Mouse (Mus musculus) activated CD4-positive, CD25-positive, alpha-beta regulatory T cell, adult 4 months (primary cell): ENCODE measurements at regions not wholly inside any gene's neighbourhood (a gene's known extent, or its start where the extent isn't known, plus 50 kb on each side); places are given as distances from the start of the nearest gene placed in this dataset.

Source experiments
- ATAC-seq: one replicate; pipeline ENCODE4 v1.8.0; 2017

DNA sequence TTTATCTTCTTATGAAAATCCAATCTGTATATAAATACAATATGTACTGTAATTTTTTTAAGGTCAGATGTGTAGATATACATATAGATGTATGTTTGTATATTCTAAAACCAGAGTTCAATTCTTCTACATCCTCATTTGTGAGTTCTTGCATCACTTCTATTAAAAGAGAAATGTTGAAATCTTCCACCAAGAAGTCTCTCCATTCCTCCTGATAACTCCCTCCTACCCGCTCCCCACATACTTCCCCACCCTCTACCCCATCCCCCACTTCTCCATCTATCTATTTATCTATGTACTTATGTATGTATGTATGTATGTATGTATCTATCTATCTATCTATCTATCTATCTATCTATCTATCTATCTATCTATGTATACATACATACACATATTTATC, 285.3 kb downstream of the Lmo4 start:
- no peak for ATAC-seq

DNA sequence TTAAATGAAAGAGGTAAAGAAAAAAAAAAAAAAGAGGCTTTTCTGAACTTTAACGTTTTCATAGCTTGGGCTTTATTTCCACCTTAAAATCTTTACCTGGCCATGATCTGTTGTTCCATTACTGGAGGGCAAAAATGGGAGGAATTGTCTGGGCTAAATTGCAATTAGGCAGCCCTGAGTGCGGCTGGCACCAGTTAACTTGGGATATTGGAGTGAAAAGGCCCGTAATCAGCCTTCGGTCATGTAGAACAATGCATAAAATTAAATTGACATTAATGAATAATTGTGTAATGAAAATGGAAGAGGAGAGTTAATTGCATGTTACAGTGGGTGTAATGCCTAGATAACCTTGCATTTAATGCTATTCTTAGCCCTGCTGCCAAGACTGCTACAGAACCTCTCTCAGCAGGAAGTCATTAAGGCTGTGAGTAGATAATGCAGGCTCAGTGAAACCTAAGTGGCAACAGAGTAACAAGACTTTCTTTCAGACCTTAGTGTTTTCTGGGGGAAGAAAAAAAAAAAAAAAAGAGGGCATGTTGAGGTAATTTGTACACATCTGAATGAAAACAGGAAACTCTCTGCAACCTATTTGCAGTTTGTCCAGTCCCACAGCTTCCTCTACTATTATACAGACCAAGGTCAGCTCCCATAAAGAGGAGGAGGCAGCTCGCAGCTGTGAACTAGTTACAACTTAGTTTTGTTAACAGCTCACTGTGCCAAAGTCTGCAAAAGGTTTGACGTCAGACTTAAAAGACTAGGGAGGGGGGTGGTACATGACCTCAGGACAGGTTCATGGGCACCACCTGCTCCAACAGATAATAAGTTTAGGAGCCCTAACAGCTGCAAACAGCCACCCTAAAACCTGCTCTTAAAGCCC, 290.4 kb downstream of the Lmo4 start:
- ATAC-seq: no peak

DNA sequence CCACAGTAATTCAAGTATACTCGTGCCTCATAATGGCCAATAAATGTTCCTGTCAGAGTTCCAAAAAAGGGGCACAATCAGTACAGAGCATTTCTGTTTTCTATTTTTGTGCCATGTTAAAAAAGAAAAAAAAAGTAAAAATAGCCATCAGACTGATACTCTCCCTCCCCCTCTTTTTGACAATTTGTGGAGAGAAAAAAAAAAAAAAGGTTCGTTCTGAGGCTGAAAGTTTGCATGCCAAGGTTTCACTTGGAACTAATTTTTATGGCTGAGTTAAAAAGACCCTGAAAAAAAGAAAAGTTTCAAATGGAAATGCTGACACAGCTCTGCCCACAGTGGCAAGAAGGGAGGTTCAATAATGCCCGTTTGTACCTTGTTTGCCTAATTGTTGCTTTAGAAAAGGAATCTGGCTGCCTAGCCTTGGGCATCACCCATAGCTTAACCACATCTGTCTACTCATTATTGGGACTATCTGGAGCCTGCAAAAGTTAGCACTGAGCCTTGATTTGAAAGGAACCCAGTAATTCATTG, 291.9 kb downstream of the Lmo4 start:
- no peak for ATAC-seq

DNA sequence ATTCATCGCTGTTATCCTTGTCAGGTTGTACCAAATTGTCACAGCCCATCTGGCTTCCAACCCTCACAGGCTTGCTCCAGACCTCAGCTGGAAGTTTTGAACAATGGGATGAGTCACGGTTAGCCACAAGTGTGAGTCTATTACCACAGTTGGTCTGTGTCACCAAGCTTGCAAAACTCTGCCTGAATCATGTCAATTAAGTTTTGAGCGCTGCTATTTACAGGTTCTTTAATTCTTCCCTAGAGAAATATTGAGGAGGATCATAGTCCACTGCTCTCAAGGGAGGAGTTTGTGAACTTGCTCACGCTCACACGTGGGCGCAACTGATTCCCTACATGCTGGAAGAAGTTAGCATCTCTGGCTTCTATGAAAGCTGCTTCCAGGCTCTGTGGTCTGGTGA, 292.6 kb downstream of the Lmo4 start:
- no peak for ATAC-seq

DNA sequence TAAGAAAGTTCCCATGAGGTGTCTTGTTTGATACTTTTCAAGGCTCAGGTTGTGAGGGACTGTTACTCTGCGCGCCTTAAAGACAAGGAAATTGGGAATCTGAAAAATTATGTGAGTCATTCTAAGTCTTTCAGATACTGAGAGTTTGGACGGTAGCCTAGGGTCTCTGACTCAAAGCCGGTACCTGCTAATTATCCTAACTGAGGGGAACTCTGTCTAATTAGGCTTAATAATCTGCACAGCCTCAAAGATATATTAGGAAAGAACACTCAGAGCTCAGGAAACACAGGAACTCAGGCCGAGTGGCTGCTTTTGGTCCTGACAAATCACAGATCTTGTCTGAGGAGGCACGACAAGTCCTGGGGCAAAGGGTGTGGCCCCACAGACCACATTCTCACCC, 295.7 kb downstream of the Lmo4 start:
- ATAC-seq: no peak

DNA sequence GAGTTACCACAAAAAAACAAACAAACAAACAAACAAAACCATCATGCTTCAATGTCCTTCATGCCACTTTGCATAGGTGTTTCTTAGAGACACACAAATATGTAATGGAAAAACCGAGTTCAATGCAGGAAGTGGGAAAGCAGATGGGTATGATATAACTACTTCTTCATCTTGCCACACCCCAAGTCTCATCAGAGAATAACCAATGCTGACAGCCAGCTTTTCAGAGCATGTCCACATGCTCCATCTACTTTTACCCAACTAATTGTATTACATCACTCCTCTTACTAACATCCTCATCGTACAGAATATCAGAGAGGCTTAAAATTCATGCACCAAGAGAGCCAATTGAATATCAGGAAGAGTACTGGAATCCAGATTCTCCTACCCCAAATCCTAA, 301.6 kb downstream of the Lmo4 start:
- no peak for ATAC-seq

DNA sequence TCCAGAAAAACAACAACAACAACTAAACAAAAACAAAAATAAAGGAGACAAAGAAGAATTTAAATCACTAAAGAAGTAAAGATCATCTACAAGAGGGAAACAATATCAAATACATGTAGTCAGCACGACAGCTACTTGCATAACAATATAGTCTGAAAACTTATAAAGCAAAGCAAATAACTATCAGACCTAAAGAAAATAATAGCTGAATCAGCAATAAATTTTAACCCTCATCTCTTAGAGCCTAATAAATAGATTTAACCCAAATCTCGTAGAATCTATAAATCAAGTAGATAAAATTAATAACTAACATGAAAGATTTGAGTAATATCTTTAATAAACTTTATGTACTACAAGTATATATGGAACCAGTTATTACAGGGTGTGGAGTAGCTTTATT, 324.2 kb downstream of the Lmo4 start:
- ATAC-seq: no peak

DNA sequence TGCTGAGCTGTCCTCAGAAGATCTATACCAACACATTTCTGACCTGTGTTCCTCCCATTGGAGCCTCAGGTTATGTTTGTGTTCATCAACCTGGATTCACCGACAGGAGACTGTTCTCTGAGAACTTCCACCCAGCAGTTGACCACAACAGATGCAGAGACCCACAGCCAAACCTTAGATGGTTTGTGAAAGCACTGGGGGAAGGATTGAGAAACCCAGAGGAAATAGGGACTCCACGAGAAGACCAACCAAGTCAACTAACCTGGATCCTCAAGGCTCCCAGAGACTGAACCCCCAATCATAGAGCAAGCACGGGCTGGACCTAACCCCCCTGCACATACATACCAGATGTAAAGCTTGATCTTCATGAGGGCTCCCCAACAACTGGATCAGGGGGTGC, 331.1 kb downstream of the Lmo4 start:
- ATAC-seq: no peak

DNA sequence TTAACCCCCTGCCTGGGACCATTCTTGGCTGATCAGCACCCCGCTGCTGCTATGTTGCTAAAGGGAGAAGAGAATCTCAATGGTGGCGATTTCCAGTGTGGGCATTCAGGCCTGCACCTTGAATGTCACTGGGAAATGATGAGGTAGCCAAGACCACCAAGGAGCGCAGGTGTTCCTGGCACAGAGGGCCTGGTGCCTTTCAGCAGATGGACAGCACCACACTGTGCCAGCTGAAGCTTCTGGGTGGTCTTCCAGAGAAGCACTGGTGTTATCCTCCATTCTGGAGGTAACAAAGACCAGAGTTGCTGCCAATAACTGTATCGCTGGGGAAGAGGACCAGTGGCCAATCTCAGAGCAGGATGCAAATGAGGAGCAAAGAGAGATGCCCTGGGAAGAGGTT, 338.5 kb downstream of the Lmo4 start:
- ATAC-seq: no peak

DNA sequence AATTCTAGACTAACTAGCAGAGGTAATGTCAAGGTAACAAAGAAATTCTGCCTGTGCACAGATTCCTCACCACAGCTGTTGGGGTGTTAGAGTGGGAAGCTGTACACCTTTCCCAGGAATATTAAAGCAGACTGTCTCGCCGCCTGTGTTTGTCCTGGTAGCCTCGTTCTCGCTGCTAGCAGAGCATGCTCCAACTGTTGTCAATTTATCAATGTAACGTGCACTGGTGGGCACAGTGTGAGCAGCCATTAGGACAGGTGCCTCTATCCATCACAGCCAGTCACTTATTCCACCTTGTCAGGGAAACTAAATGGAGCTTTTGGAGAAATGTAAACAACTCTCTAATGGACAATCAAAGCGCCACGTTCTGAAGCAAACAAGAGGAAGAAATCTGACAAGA, 339.4 kb downstream of the Lmo4 start:
- ATAC-seq: no peak

DNA sequence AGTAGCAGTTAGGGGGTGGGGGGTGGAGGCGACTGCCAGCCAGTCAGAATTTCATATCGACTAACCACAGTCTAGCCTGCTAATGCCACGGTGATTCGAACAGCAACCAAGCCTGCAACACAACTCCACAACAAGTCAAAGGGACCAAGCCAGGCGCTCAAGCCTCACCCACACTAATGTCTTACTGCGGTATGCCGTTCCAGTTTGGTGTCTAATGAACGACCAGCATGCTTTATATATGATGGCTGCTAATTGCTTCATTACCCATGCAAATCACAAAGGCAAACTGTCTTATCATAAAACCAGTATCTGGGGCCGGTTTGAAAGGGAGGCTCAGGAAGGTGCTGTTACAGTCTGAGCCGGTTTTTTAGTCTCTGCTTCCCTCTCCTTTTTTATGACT, 340.5 kb downstream of the Lmo4 start:
- no peak for ATAC-seq

DNA sequence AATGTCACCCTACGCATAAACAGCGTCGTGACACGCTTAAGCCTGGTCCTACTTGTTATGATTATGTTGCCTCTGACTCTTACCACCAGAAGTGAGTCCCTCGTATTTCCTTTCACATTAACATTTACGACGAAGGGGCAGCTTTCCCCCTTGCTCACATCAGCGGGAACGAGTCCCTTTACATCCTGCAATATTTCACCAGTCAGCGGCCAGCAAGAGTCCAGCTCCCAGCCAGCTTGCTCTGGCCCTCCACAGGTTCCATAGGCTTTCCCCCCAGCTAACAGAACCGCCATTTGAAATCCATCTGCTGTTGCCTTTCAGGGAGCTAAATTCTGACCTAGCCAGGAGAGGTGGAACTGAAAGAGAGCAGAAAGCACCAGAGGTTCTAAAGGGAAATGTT, 342.5 kb downstream of the Lmo4 start:
- no peak for ATAC-seq

DNA sequence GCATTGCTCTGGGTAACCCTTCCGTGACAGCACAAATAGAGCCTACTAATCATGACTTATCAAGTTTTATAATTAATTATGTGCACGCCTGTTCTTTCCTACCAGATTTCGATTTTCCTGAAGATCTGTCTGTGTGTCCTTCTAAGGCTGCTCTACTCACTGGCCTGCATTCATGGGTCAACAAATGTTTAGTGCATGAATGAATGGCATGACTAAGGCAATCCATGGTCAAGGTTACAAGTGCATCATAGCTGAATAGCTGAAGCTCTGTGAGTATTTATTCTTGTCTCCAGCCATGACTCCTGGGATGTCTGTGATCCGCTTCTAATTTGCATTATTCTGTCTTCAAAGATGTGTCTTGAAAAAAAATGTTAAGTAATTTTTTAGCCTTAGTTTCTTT, 343.2 kb downstream of the Lmo4 start:
- ATAC-seq: no peak

DNA sequence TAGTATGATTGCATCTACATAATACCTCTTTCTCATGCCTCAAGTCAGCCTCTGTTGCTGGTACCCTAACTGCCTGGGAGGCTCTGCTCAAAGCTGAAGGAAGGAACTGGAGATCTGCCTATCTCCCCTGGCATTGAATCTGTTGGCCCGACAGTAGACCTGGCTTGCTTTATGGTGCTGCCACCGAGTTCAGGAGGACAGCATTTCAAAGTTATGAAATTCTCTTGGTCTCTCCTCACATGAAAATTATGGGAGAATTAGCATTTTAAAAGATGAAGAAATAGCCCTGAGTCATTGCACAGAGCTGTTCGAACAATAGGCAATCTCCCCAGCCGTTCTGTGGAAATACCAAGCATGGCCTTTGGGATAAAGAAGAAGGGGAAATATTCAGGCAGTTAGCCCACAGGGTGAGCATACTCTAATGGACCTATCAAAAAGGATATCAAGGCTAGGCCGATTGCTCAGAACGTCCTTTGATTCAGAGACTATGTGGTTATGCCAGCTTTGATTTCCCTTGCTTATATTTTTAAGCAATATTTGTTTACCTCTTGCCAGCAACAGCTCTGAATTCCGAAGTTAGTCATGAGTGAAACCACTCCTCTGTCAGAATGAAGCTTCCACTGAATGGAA, 369.3 kb downstream of the Lmo4 start:
- no peak for ATAC-seq

DNA sequence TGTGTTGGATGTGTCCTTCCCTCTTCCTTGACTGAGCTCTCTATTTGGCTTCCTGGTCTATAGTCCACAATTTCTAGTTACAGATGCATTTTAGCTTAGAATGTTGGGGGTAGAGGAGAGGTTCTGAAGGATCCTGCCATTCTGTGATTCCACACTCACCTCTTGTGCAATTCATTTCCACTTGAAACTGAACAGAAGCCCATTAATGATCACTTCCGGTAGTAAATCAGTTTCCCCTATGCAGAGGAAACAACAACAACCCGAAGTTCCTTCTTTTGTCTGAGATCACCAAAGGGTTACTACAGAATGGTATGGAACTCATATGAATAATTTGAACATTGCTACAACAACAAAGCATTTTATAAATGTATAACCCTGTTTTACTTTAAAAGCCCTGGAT, 370.3 kb downstream of the Lmo4 start:
- ATAC-seq: no peak

DNA sequence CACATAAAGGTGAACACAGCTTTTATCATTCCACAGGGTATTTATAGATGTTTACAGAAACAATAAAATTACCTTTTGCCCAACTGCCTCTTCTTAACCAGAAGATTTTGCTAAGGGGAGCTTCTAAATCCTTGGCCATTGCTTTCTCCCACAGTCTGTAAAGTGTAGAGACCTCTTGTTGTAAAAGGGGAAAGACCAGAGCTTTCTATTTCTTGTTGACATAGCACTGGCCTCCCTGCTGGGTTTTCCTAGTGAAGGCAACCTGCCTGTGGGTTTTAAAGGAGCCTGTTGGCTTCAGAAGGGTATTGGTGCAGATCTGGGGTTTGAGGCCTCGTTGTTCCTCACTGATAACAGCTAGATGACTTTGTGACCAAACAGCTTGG, 381.6 kb downstream of the Lmo4 start:
- no peak for ATAC-seq

DNA sequence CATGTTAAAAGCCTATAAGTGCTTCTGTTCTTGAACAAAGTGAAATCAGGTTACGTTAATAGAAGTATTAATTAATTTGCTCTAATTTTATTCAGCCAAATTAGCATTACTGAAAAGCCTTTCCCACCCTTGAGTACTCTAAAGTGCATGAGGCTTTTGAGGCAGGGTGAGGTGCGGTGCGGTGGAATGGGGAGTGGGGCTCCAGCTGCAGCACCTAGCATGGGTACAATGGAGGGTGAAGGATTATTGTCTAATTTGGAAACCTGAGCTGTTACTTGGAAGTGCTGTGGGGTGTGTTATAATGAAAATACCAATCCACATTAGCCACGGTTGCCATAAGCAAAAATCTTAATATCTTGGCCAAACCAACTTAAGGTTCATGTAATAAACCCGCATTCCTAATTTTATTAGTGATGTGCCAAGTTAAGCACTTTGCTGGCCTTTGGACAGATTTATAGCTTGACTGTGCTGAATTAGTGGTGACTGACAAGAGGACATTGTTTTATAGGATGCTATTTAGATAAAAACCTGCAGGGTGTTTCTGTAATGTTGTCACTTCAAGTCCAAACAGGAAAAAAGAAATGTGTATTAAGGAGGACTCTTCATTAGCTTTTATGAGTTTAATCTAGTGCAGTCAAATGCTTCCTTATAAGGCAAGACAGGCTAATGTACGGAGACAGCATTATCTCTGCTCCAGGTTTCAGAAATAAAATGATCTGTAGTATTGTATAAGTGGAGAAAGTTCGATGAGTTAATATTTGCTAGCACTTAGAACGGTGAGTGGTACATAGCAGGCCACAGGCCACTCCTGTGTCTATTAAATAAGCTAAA, 382.2 kb downstream of the Lmo4 start:
- no peak for ATAC-seq

DNA sequence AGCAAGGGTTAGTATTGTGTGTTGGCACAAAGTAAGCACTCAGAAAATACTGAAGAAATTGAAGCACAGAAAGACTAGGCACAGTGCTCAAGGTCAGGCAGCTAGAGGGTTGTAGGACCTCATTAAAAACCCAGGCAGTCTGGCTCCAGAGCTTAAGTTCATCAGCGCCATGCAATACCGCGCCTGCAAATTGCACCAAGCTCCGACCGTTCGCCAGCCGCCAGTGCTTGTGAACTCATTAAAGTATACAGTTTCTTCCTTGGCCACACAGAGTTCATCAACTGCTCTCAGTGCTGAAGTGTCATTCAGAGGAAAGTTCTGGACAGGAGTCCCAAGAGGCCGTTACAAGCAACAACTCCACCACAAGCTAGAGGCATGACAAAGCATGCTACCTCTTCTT, 397.5 kb downstream of the Lmo4 start:
- ATAC-seq: no peak

DNA sequence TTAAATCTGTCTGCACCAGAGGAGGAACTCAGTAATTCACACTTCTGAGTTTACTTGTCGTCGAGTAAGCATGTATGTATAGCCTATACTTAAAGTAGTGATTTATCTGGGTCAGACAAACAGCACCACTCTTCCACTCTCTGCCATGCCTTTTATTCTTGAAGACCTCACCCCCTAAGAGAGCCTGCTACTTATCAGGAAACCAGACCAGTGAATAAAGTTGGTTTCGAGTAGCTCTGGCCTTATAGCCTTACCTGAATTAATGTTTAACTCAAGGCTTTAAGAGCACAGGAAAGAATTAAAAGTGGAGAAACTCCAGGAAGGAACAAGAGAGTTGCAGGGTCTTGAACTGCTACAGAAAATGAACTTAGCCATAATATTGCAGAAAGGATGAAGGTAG, 398.1 kb downstream of the Lmo4 start:
- no peak for ATAC-seq

DNA sequence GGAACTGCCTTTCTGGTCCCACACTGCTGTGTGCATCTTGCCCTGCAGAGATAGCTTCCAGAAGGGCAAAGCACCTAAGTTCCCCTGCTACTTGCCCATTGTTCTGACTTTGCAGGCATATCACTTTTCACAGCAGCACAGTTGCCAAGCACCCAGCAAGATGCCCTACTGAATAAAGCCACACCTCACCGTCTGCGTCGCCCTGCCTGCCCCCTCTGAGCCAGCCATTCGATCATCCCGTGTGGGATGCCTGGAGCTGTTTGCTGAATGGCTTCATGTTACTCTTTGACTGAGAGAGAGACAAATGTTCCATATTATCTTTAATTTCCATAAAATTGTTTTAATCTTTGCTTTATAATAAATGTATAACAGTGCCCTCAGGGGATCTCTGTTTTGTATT, 407.2 kb downstream of the Lmo4 start:
- no peak for ATAC-seq

DNA sequence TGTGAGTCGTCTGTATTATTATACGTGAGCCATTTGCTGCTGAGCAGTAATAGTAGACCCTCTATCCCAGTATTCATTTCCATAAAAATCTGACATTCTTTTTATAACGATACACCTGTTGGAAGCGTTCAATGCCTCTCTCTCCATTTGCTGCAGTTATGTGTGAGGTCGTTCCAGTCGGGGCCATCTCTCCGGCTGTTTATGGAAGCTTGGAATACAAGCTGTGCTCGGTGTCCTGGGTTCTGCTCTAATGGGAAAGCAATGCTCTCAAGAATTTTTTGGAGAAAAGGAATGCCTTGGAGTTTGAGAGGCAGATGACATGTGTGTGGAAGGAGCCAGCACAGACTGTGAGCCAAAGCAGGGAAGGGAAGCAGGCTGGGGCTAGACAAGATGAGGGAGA, 414.1 kb downstream of the Lmo4 start:
- ATAC-seq: no peak

DNA sequence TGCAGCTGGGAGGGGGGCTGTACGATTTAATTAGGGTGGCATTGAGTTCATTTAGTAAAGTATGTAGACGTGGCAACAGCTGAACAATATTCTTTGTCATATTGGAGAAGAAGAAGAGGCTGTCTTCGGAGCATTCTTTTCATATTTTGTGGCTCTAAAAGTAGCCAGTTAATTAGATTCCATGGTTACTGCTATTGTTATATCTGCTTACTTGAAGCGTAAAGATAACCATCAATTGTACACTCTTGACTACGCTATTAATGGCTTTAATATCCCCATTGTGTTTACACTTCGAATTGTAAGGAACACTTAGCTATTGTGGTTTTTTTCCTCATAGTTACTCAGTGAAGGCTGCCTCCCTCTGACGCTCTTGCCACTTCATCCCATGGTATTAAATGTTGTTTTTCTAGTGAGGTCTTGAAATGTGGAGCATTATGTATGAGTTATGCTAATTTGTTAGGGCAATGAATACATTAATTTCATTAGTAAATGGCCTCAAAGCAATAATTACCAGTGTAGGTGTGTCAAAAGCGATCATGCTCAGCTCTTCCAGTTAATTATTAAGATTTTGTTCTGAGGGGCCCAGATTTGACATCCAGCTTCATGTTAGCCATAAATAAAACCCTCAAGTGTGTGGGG, 415.0 kb downstream of the Lmo4 start:
- ATAC-seq: no peak

DNA sequence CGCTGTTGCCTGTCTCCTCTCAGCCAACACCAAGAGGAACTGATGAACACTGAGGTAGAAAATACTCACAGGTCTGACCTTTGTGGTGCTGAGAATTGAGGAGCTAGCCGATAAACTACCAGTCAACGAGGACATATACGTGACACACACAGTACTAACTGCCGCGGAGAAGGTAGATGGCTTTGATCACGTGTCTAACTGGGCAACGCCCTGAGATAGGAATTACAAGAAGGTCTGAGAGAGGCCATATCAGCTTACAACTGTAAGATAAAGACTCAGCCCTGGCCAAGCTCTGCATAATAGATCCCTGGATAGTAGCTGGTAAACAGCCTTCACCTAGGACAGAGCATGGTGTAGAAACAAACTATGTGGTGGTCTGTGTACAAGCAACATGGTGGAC, 418.1 kb downstream of the Lmo4 start:
- no peak for ATAC-seq
